Mouse (Mus musculus) gastrocnemius, postnatal 10 days (tissue): ENCODE measurements around the gene Sart1. TPM values are rescaled to one million over a fixed set of nuclear protein-coding genes. Genes with fewer than 3 reads are reported as not detected.
"Not testable (repeated sequence)": the region's sequence is repeated elsewhere in the genome, so short reads cannot be mapped to it uniquely, and the experiment has no call there.

Experiments
- DNase-seq: peaks from one replicate; pipeline ENCODE4 v3.0.0; 2021; ENCODE audit warnings: mixed read lengths
- total RNA-seq, 2 experiments: library from RNA; stranded (reverse); gene quantifications; 2 replicates each; pipeline ENCODE4 v1.2.3; 2021

Gene Sart1
- total RNA-seq, 2 experiments from 2014 or later: 39.8 to 45.4 TPM

GRCm38 (mm10) chr19:5372724-5373123 lies 15.8 kb downstream of the Sart1 start:
- DNase-seq: no peak

GRCm38 (mm10) chr19:5370932-5371331 lies 17.6 kb downstream of the Sart1 start:
- no peak for DNase-seq

- DNase-seq: no peak
These were observed 21.0 kb downstream of the Sart1 start for GRCm38 (mm10) chr19:5367455-5367854.

DNA sequence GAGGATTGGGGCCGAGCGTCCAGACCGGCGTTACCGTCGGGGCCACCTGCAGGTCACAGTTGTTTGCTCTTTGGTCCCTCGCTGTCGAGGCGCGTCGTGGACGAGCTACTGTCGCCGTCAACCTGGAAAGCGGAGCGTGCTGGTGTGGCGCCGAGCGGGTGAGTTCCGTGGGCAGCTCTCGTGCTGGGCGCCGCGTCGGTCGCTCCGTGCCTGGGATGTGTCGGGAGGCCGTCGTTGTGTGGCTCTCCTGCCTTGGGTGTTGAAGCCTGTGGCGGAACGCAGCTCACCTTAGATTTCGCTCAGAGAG lies 21.5 kb downstream of the Sart1 start, which contains the start of gene Banf1:
Gene Banf1, minus strand, starts transcription at position 116 of the 307 bp plus-strand sequence.
- no peak for DNase-seq

DNA sequence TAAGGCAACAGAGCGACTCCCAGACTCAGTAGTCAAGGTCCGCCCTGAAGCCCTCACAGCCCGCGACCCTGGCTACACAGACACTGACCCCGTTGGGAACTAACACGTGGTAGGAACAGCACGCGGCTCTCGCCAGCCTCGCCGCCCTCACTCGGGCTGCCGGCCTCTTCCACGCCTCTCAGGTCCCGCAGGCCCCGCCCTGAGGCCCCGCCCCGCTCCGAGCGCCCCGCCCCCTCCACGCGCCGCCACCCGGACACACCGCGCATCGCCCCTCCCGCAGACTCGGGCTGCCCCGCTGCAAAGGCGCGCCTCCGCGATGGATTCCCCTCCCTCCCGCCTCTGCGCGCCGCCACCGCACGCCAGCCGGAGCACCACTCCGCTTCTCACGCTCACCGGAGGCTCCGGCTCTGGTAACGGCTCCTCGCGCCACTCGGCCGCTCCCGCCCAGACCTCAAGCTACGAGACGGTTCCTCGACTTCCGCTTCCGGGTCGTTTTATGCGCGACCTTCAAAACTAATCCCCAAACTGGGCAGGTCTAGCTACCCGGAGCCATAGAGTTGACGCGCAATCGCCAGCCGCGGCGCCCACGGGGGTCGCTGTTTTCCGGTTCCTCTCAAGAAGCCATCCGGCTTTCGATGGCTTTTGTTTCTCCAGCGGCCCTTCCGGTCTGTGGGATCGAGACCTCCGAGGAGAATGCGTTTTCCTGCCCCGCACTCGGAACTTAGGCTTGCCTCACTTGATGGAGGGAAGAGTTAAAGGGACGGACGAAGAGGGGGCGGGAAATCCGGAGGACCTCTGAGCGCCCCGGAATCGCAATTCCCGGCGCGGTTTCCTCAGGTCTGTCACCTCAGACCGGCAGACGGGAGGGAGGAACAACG lies 22.1 kb downstream of the Sart1 start, which contains the start of gene Eif1ad:
Gene Eif1ad, plus strand, starts transcription at position 567 of the 878 bp plus-strand sequence.
- peak; percentile 92 for DNase-seq

DNA sequence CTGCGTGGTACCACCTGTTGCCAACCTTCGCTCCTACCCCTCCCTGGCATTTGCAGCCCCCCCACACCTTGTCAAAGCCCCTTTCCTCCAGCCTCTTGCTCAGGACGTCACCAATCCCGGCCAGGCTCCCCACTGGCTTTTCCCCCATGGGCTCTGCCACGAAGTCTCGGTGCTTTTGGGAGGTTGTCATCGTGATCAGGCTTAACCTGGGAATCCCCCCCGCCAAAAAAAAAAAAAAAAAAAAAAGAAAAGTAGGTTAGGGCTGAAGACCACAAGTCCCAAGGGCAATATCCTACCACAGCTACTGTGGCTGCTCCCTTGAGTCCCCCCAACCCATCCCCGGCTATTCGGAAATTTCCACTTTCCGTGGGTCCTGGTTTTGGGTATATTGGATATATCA lies 22.8 kb downstream of the Sart1 start:
- DNase-seq: no peak

- no peak for DNase-seq
These were observed 24.4 kb downstream of the Sart1 start for GRCm38 (mm10) chr19:5364124-5364523.

- no peak for DNase-seq
These were observed 26.3 kb downstream of the Sart1 start for GRCm38 (mm10) chr19:5362186-5362585.

GRCm38 (mm10) chr19:5356080-5356479 lies 32.4 kb downstream of the Sart1 start:
- DNase-seq: no peak

- DNase-seq: no peak
These were observed 34.9 kb downstream of the Sart1 start for GRCm38 (mm10) chr19:5353609-5354008.

GRCm38 (mm10) chr19:5349502-5349873 lies 39.0 kb downstream of the Sart1 start, which contains the start of gene Cst6:
Cst6 (minus strand) TSS chr19:5349574.
- DNase-seq: not testable (repeated sequence)

GRCm38 (mm10) chr19:5348526-5349501 lies 39.7 kb downstream of the Sart1 start:
- peak; percentile 24 for DNase-seq

GRCm38 (mm10) chr19:5348064-5348463 lies 40.4 kb downstream of the Sart1 start:
- DNase-seq: no peak

DNA sequence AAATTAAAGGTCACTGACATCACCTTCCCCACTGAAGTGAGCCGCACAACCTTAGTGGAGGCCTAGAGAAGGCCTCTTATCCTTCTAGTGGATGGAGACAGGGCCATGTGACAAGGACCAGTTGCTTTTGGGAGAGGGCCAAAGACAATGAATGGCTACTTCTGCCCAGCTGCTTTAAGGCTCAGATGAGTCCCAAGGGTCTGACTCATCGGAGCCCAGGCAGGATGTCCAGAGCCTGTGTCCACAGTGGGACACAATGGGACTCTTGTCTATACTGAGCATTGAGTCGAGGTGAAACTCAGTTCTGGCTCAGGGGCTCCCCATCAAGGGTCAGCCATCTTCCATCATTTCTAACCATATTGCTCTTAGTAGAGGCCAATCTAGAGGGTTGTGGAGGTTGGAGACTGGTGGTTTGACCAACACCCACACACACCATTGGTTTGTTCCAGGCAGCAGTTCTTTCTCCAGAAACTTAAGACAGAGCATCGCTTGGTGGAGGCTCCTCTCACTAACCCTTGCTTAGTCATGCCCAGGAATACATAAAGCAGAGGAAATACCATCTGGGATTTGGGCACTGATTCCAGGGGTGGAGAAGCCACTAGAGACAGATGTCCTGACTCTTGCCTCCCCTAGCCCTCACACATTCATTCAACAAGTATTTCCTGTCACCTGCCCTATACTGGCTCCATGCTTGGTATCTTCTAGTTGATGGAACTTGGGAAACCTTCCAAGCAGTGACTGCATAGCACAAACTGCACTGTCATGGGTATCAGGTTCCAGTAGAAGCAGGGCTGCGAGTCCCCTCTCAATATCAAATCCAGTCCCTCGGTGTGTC lies 43.0 kb downstream of the Sart1 start:
- DNase-seq: no peak

GRCm38 (mm10) chr19:5341360-5341759 lies 47.1 kb downstream of the Sart1 start:
- no peak for DNase-seq

- peak; percentile 84 for DNase-seq
These were observed 50.5 kb downstream of the Sart1 start for GRCm38 (mm10) chr19:5337975-5338374.

- DNase-seq: no peak
These were observed 53.1 kb downstream of the Sart1 start, which contains the start of gene Catsper1 for GRCm38 (mm10) chr19:5335441-5335840. Catsper1 (plus strand) TSS chr19:5335741.

- DNase-seq: no peak
These were observed 53.8 kb downstream of the Sart1 start for GRCm38 (mm10) chr19:5334741-5335140.

DNA sequence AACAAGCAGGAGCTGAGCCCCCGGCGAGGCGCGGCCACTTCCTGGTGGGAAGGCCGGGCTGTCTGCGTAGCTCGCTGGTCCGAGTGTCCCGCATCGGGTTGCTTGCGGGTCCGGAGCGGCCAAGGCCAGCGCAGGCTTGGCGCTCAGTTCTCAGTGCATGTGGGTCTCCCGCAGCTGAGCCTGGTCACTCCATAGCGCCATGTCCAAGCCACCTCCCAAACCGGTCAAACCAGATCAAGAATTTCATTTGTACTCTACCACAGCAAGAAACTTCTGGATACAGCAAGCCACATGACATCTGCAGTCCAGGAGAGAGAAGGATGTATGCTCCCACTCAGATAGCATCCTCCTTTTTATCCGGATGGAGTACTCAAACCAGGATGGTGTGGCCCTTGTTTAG lies 60.5 kb downstream of the Sart1 start:
- no peak for DNase-seq
